Mouse (Mus musculus): Measurements from ENCODE around the gene Ovca2.
A peak's percentile ranks its signal among the peaks of the same experiment; 100 is the strongest.

Ovca2 gene

GRCm38 (mm10) chr11:75152603-75153557, 25.8 kb downstream of the Ovca2 start:
- DNase-seq = peak; percentile 88

- no peak for DNase-seq
Observed at GRCm38 (mm10) chr11:75150346-75150745, 28.3 kb downstream of the Ovca2 start.

GRCm38 (mm10) chr11:75148332-75149035, 30.2 kb downstream of the Ovca2 start:
- DNase-seq = no peak

GRCm38 (mm10) chr11:75147846-75148168, 30.8 kb downstream of the Ovca2 start:
- no peak for DNase-seq

- peak; percentile 29 for DNase-seq
Observed at GRCm38 (mm10) chr11:75147106-75147845, 31.4 kb downstream of the Ovca2 start.

GRCm38 (mm10) chr11:75145841-75146240, 32.8 kb downstream of the Ovca2 start:
- no peak for DNase-seq

GRCm38 (mm10) chr11:75142749-75143148, 35.9 kb downstream of the Ovca2 start:
- DNase-seq = no peak

GRCm38 (mm10) chr11:75141913-75142312, 36.7 kb downstream of the Ovca2 start:
- DNase-seq = no peak

- DNase-seq = no peak
Observed at GRCm38 (mm10) chr11:75141038-75141437, 37.6 kb downstream of the Ovca2 start.

- DNase-seq = no peak
Observed at GRCm38 (mm10) chr11:75140431-75140830, 38.2 kb downstream of the Ovca2 start.

GRCm38 (mm10) chr11:75139122-75139963, 39.3 kb downstream of the Ovca2 start:
- DNase-seq = no peak

- DNase-seq = no peak
Observed at GRCm38 (mm10) chr11:75136666-75137398, 41.8 kb downstream of the Ovca2 start.

- no peak for DNase-seq
Observed at GRCm38 (mm10) chr11:75135358-75135757, 43.3 kb downstream of the Ovca2 start.

- DNase-seq = no peak
Observed at GRCm38 (mm10) chr11:75134485-75135068, 44.1 kb downstream of the Ovca2 start.

GRCm38 (mm10) chr11:75133951-75134350, 44.7 kb downstream of the Ovca2 start:
- no peak for DNase-seq

- DNase-seq = peak; percentile 69
Observed at GRCm38 (mm10) chr11:75133391-75133790, 45.2 kb downstream of the Ovca2 start.

GRCm38 (mm10) chr11:75132278-75132677, 46.4 kb downstream of the Ovca2 start:
- peak; percentile 90 for DNase-seq

- DNase-seq = no peak
Observed at GRCm38 (mm10) chr11:75131300-75131699, 47.3 kb downstream of the Ovca2 start.

- no peak for DNase-seq
Observed at GRCm38 (mm10) chr11:75129481-75129880, 49.2 kb downstream of the Ovca2 start.

- no peak for DNase-seq
Observed at GRCm38 (mm10) chr11:75126384-75126783, 52.3 kb downstream of the Ovca2 start.

All from cerebellum, adult 9-11 months (tissue).